Mouse (Mus musculus) frontal cortex, adult 2 months (tissue): ENCODE measurements around the gene Rnaseh1. TPM values are rescaled to one million over a fixed set of nuclear protein-coding genes. Genes with fewer than 3 reads are reported as not detected.

Source experiments
- DNase-seq, 2 experiments: peaks; one replicate each; pipeline ENCODE4 v3.0.0; 2022; ENCODE audit warnings: low spot score in 1 of 2; ENCODE audit errors: extremely low spot score in 1 of 2
- polyA plus RNA-seq: library from polyadenylated mRNA; depleted of rRNA; stranded (reverse); fragments of >200 nt; gene quantifications from 2 replicates; pipeline ENCODE4 v1.2.3, GENCODE M21; 2012; rRNA removed

Gene Rnaseh1
- 18.0 and 20.3 TPM in 2 replicates for polyA plus RNA-seq

GRCm38 (mm10) chr12:28649141-28650110, at the start of gene Rnaseh1:
Gene Rnaseh1 (plus strand): TSS chr12:28649602.
- DNase-seq, result peak; percentile 78 to 93

GRCm38 (mm10) chr12:28602259-28602658, 47.1 kb upstream of the Rnaseh1 start:
- DNase-seq, result no peak

- DNase-seq, result no peak
These were observed 45.9 kb upstream of the Rnaseh1 start for GRCm38 (mm10) chr12:28603494-28603893.

GRCm38 (mm10) chr12:28607546-28608305, 41.7 kb upstream of the Rnaseh1 start:
- peak; percentile 27 to 58 for DNase-seq

GRCm38 (mm10) chr12:28612391-28612790, 37.0 kb upstream of the Rnaseh1 start:
- peak in 1 of 2 experiments; percentile 68 for DNase-seq

GRCm38 (mm10) chr12:28614401-28614800, 35.0 kb upstream of the Rnaseh1 start:
- DNase-seq, result no peak

GRCm38 (mm10) chr12:28617297-28617696, 32.1 kb upstream of the Rnaseh1 start:
- no peak for DNase-seq

GRCm38 (mm10) chr12:28621451-28622166, 27.8 kb upstream of the Rnaseh1 start:
- no peak for DNase-seq

GRCm38 (mm10) chr12:28622167-28622532, 27.3 kb upstream of the Rnaseh1 start:
- peak in 1 of 2 experiments; percentile 55 for DNase-seq

GRCm38 (mm10) chr12:28622641-28623040, 26.8 kb upstream of the Rnaseh1 start:
- no peak for DNase-seq

- no peak for DNase-seq
These were observed 26.2 kb upstream of the Rnaseh1 start, which contains the start of gene Colec11 for GRCm38 (mm10) chr12:28623195-28623594. Gene Colec11 (minus strand): TSS chr12:28623377.

GRCm38 (mm10) chr12:28624251-28624650, 25.2 kb upstream of the Rnaseh1 start:
- no peak for DNase-seq

GRCm38 (mm10) chr12:28625407-28625806, 24.0 kb upstream of the Rnaseh1 start:
- no peak for DNase-seq

- no peak for DNase-seq
These were observed 22.3 kb upstream of the Rnaseh1 start for GRCm38 (mm10) chr12:28627092-28627491.

GRCm38 (mm10) chr12:28628436-28628835, 21.0 kb upstream of the Rnaseh1 start:
- no peak for DNase-seq

GRCm38 (mm10) chr12:28635058-28635534, 14.3 kb upstream of the Rnaseh1 start:
- no peak for DNase-seq

GRCm38 (mm10) chr12:28635535-28636476, 13.6 kb upstream of the Rnaseh1 start, which contains the start of gene Rps7:
Gene Rps7 (minus strand): TSS chr12:28635953.
- DNase-seq, result peak; percentile 86 to 96

GRCm38 (mm10) chr12:28636543-28636942, 12.9 kb upstream of the Rnaseh1 start:
- no peak for DNase-seq

- DNase-seq, result no peak
These were observed 10.6 kb upstream of the Rnaseh1 start for GRCm38 (mm10) chr12:28638778-28639177.
